Mouse (Mus musculus) spleen, adult 2 months (tissue): ENCODE data around the gene Gm28041.

Experiments
- CTCF ChIP-seq: fragments of 200-500 bp; IDR thresholded peaks from 2 replicates; pipeline ENCODE4 v1.5.1; 2011; ENCODE audit warnings: mild to moderate bottlenecking, inconsistent platforms; ENCODE audit not compliant: insufficient read depth, insufficient read length, insufficient replicate concordance; ENCODE audit errors: extremely low read depth
- POLR2A ChIP-seq: fragments of 200-500 bp; IDR thresholded peaks from 2 replicates; pipeline ENCODE4 v1.6.1; 2011; ENCODE audit warnings: low read depth, low read length, inconsistent platforms

GRCm38 (mm10) chr13:67332877-67333276, 42.7 kb downstream of the Gm28041 start:
- TF ChIP-seq POLR2A, result no peak
- no peak for TF ChIP-seq CTCF
